Mouse (Mus musculus) thymus, postnatal 25 days (tissue): ENCODE data around the gene 9930022D16Rik.

ENCODE experiments used
- DNase-seq: peaks from one replicate; pipeline ENCODE4 v3.0.0; 2022

Gene 9930022D16Rik

GRCm38 (mm10) chr11:109417472-109418040, 3.8 kb downstream of the 9930022D16Rik start:
- no peak for DNase-seq

- DNase-seq: no peak
Measured at GRCm38 (mm10) chr11:109419461-109419860, 5.7 kb downstream of the 9930022D16Rik start.

GRCm38 (mm10) chr11:109419961-109420566, 6.3 kb downstream of the 9930022D16Rik start:
- DNase-seq: peak; percentile 77

- no peak for DNase-seq
Measured at GRCm38 (mm10) chr11:109420567-109420962, 6.8 kb downstream of the 9930022D16Rik start.

- DNase-seq: no peak
Measured at GRCm38 (mm10) chr11:109421205-109421604, 7.5 kb downstream of the 9930022D16Rik start.

- DNase-seq: no peak
Measured at GRCm38 (mm10) chr11:109422263-109422662, 8.5 kb downstream of the 9930022D16Rik start.

- no peak for DNase-seq
Measured at GRCm38 (mm10) chr11:109423294-109423693, 9.6 kb downstream of the 9930022D16Rik start.

GRCm38 (mm10) chr11:109425392-109426271, 11.9 kb downstream of the 9930022D16Rik start, which contains the start of gene Amz2:
Gene Amz2, plus strand, starts transcription at chr11:109425946.
- DNase-seq: peak; percentile 100

GRCm38 (mm10) chr11:109426272-109426586, 12.5 kb downstream of the 9930022D16Rik start:
- DNase-seq: no peak

- no peak for DNase-seq
Measured at GRCm38 (mm10) chr11:109427353-109427752, 13.6 kb downstream of the 9930022D16Rik start.

GRCm38 (mm10) chr11:109434233-109434798, 20.6 kb downstream of the 9930022D16Rik start:
- no peak for DNase-seq

GRCm38 (mm10) chr11:109436889-109437288, 23.2 kb downstream of the 9930022D16Rik start:
- no peak for DNase-seq

GRCm38 (mm10) chr11:109439209-109439608, 25.5 kb downstream of the 9930022D16Rik start:
- DNase-seq: no peak

GRCm38 (mm10) chr11:109439829-109440340, 26.2 kb downstream of the 9930022D16Rik start:
- DNase-seq: peak; percentile 86

GRCm38 (mm10) chr11:109440641-109441040, 26.9 kb downstream of the 9930022D16Rik start:
- no peak for DNase-seq

GRCm38 (mm10) chr11:109441119-109441518, 27.4 kb downstream of the 9930022D16Rik start:
- DNase-seq: peak; percentile 67

- no peak for DNase-seq
Measured at GRCm38 (mm10) chr11:109442166-109442730, 28.5 kb downstream of the 9930022D16Rik start.

GRCm38 (mm10) chr11:109443468-109444263, 29.9 kb downstream of the 9930022D16Rik start:
- no peak for DNase-seq

GRCm38 (mm10) chr11:109444600-109444999, 30.9 kb downstream of the 9930022D16Rik start:
- DNase-seq: peak; percentile 63

- DNase-seq: no peak
Measured at GRCm38 (mm10) chr11:109445438-109446035, 31.8 kb downstream of the 9930022D16Rik start.

GRCm38 (mm10) chr11:109451169-109451568, 37.5 kb downstream of the 9930022D16Rik start:
- DNase-seq: no peak

- DNase-seq: no peak
Measured at GRCm38 (mm10) chr11:109456261-109456660, 42.5 kb downstream of the 9930022D16Rik start.
